Mouse (Mus musculus) adrenal gland, postnatal 36 days (tissue): ENCODE data around the gene Sgo2a. TPM values are rescaled to one million over a fixed set of nuclear protein-coding genes. Genes with fewer than 3 reads are reported as not detected.
A peak's percentile ranks its signal among the peaks of the same experiment; 100 is the strongest.
"Not testable (repeated sequence)": the region's sequence is repeated elsewhere in the genome, so short reads cannot be mapped to it uniquely, and the experiment has no call there.

ENCODE experiments used
- DNase-seq, 2 experiments: peaks; one replicate each; pipeline ENCODE4 v3.0.0; 2021; ENCODE audit warnings: mixed read lengths in 1 of 2
- total RNA-seq, 2 experiments: library from RNA; stranded (reverse); gene quantifications; 2 replicates each; pipeline ENCODE4 v1.2.3; 2021

The Sgo2a gene
- total RNA-seq, 2 experiments from 2014 or later = 1.3 to 1.5 TPM

GRCm38 (mm10) chr1:58031160-58031769 lies 35.5 kb downstream of the Sgo2a start:
- peak; percentile 71 to 77 for DNase-seq

- not testable (repeated sequence) for DNase-seq
Measured at GRCm38 (mm10) chr1:58037306-58037705, 41.5 kb downstream of the Sgo2a start.

DNA sequence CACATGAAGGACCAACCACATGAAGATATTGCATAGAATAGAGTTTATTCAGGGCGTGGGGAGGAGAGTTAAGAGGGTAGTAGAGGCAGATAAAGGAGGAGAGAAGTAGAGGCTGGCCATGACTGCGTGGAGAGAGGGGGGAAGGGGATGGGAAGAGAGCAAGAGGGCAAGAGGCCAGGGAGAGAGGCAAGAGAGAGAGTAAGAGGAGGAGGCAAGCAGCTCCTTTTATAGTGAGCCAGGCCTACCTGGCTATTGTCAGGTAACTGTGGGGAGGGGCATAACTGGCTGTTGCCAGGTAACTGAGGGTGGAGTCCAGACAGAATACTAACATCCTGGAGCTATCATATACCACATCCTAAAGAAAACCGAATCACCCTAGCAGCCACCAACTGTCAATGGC lies 49.3 kb downstream of the Sgo2a start:
- no peak for DNase-seq

DNA sequence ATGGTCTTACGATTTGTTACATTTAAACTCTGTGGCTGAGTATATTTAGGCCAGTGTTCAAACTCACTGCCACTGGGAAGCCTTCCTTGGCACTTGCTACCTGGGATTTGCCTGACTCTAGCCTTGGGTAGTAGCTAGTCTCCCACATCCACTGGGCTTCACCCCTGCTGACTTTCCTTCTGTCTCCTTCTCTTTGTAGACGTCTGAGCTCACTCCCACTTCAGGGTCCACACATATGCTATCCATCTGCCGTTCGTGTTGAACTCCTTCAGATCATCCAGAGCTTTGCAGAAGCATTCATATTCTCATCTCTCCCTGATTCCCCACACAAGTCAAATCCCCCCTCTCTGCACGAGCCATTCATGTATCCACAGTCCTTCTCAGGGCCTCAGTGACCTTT lies 49.8 kb downstream of the Sgo2a start:
- no peak for DNase-seq

DNA sequence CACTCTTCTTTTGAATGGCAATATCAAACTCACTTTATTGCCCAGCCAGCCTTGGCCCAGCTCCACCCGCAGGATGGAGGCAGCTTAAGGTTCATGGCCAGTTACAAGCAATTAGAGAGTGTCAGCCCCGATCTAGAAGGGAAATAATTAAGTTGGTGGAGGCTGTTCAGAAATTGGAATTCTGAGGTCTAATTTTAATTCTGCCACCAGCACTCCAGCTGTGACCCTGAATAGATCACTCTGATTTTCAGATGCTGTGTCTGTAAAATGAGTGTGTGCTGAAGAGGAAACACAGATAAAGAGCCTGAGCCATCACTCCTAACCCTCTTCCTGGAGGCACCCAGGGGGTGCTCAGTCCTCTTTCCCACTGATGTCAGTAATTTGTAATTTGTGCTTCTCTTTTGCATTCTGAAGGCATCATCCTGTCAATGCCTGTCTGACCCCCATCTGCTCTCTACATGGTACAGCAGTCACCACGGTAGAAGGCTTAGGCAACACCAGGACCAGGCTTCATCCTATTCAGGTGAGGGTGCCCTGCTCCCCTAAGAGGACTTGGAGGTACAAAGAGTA lies 51.0 kb downstream of the Sgo2a start:
- DNase-seq = no peak

DNA sequence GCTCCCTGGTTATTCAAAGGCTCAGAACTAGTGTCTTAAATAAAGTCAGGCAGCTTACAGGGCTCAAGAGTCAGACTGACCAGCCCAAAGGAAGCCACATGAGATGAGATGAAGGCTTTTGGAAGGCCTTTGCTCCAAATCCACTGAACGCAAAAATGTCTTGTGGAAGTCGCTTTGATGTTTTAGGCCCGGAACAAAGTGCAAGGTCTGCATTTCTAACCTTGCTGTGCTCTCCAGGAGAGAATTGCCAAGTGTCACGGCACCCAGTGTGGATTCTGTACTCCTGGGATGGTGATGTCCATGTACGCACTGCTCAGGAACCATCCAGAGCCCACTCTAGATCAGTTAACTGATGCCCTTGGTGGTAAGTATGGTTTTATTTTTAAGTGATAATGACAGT lies 53.4 kb downstream of the Sgo2a start:
- DNase-seq = no peak

DNA sequence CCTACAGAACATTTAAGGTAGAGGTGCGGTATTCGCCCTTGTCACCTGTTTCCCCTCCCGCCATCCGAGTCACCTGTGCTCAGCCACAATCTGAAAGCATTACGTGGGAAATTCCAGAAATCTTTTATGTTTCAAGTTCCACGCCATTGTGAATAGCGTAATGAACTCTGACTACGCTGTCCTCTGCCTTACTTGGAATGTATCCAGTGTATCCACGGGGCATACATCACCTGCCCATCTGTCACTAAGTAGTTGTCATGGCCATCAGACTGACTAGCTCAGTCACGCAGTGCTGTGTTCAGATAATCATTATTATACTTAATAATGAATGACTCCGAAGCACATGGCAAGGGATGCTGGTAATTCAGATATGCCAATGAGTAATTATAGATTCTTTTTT lies 59.8 kb downstream of the Sgo2a start:
- DNase-seq = no peak

- DNase-seq = no peak
Measured at GRCm38 (mm10) chr1:58056074-58056807, 60.5 kb downstream of the Sgo2a start.

DNA sequence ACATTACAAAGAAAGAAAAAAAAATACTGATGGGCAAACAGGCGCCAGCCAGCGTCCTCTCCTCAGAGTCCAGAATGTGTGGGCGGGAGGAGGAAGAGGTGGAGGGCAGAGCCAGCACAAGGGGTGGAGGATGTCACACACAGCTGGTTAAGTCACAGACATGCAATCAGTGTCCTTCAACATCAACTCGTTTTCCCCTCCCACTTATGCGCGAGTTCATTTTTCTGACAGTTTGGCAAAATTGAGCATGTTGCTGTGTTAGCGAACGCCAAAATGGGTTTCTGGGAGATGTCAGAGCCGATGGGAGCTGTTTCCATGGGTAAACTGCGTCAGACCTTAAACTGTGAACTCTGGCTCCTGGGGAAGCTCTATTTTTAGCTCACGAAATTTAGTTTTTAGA lies 61.2 kb downstream of the Sgo2a start:
- peak in 1 of 2 experiments; percentile 33 for DNase-seq

GRCm38 (mm10) chr1:58058846-58059245 lies 63.1 kb downstream of the Sgo2a start:
- peak; percentile 5 to 20 for DNase-seq

- DNase-seq = no peak
Measured at GRCm38 (mm10) chr1:58062131-58062530, 66.4 kb downstream of the Sgo2a start.

GRCm38 (mm10) chr1:58065151-58065550 lies 69.4 kb downstream of the Sgo2a start:
- DNase-seq = no peak

DNA sequence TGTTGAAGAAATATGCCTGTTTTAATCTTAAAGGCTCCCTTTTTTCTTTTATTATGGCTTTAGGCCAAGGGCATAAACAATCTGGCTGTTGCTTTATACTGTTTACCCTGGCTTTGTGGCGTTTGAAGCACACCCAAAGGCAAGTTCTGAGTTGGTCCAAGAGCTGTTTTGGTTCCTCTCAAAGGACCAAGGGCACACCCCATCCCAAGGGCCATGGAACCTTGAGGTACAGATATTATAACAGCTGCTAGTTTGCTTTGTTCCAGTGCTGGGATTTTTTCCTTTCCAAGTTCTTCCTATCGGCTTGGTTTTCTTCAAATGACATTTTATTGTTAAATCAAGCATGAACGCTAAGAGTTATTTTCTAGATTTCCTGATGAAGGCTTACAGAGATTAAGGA lies 69.8 kb downstream of the Sgo2a start:
- DNase-seq = no peak

GRCm38 (mm10) chr1:58069181-58069580 lies 73.4 kb downstream of the Sgo2a start:
- DNase-seq = no peak

GRCm38 (mm10) chr1:58070091-58070490 lies 74.3 kb downstream of the Sgo2a start:
- DNase-seq = peak; percentile 9 to 14

DNA sequence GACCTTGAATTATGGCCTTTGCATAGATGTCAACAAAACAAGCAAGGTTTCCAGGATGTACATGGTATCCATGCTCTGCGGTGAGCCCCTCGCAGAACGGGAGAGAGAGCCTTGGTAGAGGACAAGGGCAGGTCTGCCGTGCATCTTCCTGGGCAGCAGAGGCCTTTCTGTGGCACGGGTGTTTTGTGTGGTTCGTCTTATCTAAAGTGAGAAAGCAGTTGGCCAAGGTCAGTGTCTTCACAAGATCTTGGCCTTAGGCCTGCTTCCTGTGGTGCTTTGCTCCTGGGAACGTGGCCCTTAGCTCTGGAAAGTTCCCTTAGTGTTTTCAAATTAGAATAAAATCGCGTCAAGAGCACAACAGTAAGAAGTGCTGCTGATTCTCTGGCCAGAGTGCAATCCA lies 75.2 kb downstream of the Sgo2a start:
- DNase-seq = peak; percentile 29 to 34

DNA sequence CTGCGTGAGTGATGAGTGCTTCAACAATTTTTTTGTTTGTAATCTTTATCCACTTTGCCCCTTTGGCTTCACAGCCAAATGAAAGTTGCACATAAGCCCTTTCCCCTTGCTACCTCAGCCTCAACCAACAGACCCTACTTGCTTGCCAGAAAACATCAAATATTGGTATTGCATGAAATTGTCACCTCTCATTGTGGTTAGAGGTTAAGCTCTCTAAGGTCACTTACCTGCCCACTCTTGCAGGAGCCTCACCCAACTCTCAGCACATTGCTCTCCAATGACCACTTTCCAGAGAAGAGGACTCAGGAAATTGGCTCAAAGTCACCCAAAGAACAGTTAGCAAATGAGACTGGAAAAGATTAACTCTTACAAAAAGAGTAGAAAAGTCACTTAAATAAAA lies 75.7 kb downstream of the Sgo2a start:
- DNase-seq = no peak

- DNase-seq = no peak
Measured at GRCm38 (mm10) chr1:58072416-58072815, 76.6 kb downstream of the Sgo2a start.

- DNase-seq = peak in 1 of 2 experiments; percentile 25
Measured at GRCm38 (mm10) chr1:58072991-58073730, 77.4 kb downstream of the Sgo2a start.

DNA sequence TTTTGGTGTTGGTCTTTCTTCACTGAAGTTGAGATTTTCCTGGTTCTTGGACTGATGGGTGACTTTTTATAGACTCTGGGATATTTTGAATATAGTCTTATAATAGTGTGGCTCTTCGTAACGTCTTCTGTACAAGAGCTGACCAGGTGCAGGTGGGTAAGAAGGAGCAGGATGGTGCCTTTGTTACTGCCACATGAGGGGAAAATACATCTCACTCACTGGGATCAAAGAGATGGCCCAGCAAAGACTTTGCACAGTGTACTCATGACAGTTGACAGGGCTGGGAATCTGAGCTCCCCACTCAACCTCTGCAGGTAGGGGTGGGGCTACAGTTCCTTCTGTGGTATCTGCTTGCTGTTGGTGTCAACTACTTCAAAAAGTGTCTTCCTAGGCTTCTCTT lies 78.5 kb downstream of the Sgo2a start:
- DNase-seq = no peak
